Mouse (Mus musculus) mammary gland, adult 2 months (tissue): Measurements from ENCODE around the gene Tmsb15b1. TPM values are rescaled to one million over a fixed set of nuclear protein-coding genes. Genes with fewer than 3 reads are reported as not detected.

ENCODE experiments used
- polyA plus RNA-seq: library from polyadenylated mRNA; depleted of rRNA; stranded (reverse); fragments of >200 nt; gene quantifications from 2 replicates; pipeline ENCODE4 v1.2.3, GENCODE M21; 2012; ENCODE audit warnings: low replicate concordance; rRNA removed

Gene Tmsb15b1
- polyA plus RNA-seq: 0.45 TPM in 1 of 2 replicates, not detected in the other

GRCm38 (mm10) chrX:136976424-136977084 is at the start of gene Tmsb15b1, which contains the start of gene Tmsb15l:
Gene Tmsb15b1, minus strand, starts transcription at chrX:136976874.
Gene Tmsb15l, minus strand, starts transcription at chrX:136976869.

GRCm38 (mm10) chrX:136992978-136993547 is 16.4 kb upstream of the Tmsb15b1 start, which contains the start of gene Zcchc18:
Gene Zcchc18, plus strand, starts transcription at chrX:136993155.

GRCm38 (mm10) chrX:136975397-136975796 is 1.3 kb downstream of the Tmsb15b1 start, which contains the start of gene Tmsb15b2:
Gene Tmsb15b2, minus strand, starts transcription at chrX:136975497.

GRCm38 (mm10) chrX:136927031-136927430 is 49.6 kb downstream of the Tmsb15b1 start, which contains the start of gene H2bfm:
Gene H2bfm, plus strand, starts transcription at chrX:136927325.

Other genes with a start within 250 kb of the Tmsb15b1 start
- 16.8 and 46.6 TPM in 2 replicates for gene Morf4l2, start 233.2 kb downstream of the Tmsb15b1 start, polyA plus RNA-seq
- not detected in 2 replicates for gene Glra4, start 196.7 kb downstream of the Tmsb15b1 start, polyA plus RNA-seq
- gene Plp1, start 154.2 kb downstream of the Tmsb15b1 start, polyA plus RNA-seq: 5.7 and 17.4 TPM in 2 replicates
- 0.08 and 0.14 TPM in 2 replicates for gene Rab9b, start 108.1 kb downstream of the Tmsb15b1 start, polyA plus RNA-seq
- gene H2bfm, start 49.5 kb downstream of the Tmsb15b1 start, polyA plus RNA-seq: not detected in 2 replicates
- not detected in 2 replicates for gene Tmsb15b2, start 1.4 kb downstream of the Tmsb15b1 start, polyA plus RNA-seq
- gene Tmsb15l, start within 50 bp of the Tmsb15b1 start, polyA plus RNA-seq: 0.30 and 0.96 TPM in 2 replicates
- gene Zcchc18, start 16.3 kb upstream of the Tmsb15b1 start, polyA plus RNA-seq: 0.68 and 0.88 TPM in 2 replicates
- gene Slc25a53, start 61.4 kb upstream of the Tmsb15b1 start, polyA plus RNA-seq: 5.9 and 7.4 TPM in 2 replicates
- gene Fam199x, start 72.7 kb upstream of the Tmsb15b1 start, polyA plus RNA-seq: 0.47 and 0.87 TPM in 2 replicates
- gene Esx1, start 145.2 kb upstream of the Tmsb15b1 start, polyA plus RNA-seq: not detected in 2 replicates